Mouse (Mus musculus): ENCODE data around the gene Hoxc11.

The Hoxc11 gene

DNA sequence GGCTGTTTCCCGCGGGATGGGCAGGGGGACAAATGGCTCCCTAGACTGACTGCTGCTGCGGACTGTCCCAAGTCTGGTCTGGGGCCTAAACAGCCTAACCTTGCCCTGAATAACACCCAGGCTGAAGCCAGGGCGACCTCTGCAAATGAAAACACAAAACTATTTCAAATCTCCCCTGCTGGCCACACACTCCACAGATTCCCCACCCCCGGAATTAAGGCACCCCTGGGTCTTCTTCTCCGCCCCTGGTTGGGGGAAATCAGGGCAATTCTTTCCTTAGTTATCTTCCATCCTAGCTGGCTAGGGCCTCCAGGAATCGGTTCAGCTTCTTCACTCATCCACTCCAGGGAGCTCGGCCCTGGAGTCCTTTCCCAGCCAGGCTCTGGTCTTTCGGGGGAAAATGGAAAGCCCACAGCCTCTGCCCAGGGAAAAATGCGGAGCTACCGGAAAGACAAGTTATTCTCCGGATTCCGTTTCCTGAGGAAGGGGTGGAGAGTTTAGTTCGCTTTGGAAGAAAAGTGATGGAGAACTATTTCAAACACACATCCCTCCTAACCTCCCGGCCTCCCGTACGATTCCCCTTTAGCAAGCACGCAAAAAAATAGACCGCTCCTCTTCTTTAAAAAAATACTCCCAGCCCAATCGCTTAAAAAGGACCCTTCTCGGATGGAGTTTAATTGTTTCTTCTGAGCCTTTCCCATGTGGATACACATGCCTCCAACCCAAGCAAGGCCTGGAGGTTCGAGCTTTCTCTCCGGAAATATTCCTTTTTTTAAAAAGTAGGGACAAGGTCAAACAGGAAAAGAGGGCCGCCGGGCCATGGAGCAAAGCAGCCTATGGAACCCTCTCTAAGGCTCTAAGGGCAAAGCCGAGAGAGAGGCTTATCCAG is 11.0 kb downstream of the Hoxc11 start:
- DNase-seq (ENCODE audit: low read depth, low spot score): no peak

DNA sequence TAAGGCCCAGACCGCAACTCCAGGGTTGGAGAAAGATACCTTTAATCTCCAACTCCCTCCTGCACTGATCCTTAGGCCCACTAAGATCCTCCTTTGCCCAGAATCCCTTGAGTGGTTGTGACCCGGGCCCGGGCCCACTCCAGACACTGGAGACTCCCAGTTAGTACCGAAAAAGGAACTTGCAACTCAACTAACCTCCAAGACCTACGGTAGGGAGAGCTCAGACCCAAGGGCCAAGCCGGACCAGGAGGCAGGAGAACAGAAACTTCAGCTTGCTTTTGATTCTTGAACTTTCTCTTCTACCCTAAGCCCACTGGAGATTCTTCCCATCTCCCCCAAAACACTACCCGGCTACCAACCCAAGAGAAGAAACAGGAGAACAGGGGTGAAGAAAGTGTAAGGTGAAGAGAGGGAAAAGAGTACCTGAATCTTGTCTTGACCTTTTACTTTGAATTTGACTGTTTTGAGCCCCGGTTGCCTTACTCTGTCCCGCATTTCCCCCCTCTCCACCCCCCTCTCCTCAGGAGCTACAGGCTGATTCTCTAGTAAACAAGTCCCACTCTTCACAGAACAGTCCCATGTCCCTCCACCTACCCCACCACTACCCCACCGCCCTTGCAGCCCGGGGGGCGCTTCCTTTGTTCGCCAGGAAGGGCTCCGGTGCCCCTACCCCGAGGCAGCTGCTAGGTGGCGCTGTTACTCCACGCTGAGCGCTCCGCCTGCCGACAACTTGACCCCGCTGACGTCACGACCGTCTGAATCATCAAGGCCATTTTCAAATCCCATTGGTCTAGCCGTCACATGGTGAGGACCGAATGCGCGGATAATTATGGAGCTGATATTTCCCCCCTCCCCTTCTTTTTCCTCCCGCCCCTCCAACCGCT is 11.9 kb downstream of the Hoxc11 start:
- peak; percentile 91 for DNase-seq (ENCODE audit: low read depth, low spot score)

DNA sequence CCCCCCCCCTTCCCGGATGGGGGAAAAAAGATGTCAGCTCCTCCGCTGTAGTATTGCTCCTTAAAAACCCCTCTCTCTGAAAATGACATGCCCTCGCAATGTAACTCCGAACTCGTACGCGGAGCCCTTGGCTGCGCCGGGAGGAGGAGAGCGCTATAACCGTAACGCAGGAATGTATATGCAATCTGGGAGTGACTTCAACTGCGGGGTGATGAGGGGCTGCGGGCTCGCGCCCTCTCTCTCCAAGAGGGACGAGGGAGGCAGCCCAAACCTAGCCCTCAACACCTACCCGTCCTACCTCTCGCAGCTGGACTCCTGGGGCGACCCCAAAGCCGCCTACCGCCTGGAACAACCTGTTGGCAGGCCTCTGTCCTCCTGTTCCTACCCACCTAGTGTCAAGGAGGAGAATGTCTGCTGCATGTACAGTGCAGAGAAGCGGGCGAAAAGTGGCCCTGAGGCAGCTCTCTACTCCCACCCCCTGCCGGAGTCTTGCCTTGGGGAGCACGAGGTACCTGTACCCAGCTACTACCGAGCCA is 12.6 kb downstream of the Hoxc11 start, which contains the start of gene Hoxc10:
Gene Hoxc10, plus strand, starts transcription at position 21 of the 536 bp plus-strand sequence.
- DNase-seq (ENCODE audit: low read depth, low spot score): no peak

DNA sequence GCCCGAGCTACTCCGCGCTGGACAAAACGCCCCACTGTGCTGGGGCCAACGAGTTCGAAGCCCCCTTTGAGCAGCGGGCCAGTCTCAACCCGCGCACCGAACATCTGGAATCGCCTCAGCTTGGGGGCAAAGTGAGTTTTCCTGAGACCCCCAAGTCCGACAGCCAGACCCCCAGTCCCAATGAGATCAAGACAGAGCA is 13.0 kb downstream of the Hoxc11 start, which contains the start of gene Hoxc5:
Gene Hoxc5, plus strand, starts transcription at position 132 of the 199 bp plus-strand sequence.
- DNase-seq (ENCODE audit: low read depth, low spot score): no peak

DNA sequence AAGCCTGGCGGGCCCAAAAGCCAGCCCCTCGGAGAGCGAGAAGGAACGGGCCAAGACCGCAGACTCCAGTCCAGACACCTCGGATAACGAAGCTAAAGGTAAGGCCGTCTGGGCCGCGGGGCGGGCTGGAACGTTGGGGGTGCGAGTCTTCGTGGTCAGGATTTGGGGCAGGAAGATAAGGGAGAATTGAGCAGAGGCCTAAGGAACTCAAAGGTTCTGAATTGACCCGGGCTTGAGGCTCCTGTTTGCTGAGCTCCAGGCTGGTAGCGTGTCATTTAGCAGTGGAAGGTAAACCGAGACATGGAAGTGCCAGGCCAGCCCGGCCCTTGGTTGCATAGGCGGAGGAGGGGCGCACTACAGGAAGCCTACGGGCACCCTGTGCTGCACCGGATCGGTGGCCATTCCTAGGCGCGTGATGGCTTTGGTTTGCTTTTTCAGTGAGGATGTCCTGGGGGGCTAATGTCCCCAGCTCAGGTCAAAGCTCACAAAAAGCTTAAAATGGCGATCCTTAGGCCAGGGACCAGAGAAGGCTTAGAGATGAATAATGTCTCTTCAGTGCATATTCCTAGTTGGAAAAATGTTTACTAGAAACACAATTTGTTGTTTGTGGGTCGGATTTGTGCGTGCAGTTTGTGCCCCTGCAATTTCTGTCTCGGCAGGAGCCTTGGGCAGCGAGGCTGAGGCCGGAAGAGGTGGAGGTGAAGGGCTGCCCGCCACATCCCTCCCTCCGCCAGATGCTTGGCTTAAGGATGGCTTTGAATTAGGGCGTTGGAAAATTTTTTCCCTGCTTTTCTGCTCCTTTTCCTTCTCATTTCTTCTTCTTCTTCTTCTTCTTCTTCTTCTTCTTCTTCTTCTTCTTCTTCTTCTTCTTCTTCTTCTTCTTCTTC is 13.5 kb downstream of the Hoxc11 start:
- no peak for DNase-seq (ENCODE audit: low read depth, low spot score)

DNA sequence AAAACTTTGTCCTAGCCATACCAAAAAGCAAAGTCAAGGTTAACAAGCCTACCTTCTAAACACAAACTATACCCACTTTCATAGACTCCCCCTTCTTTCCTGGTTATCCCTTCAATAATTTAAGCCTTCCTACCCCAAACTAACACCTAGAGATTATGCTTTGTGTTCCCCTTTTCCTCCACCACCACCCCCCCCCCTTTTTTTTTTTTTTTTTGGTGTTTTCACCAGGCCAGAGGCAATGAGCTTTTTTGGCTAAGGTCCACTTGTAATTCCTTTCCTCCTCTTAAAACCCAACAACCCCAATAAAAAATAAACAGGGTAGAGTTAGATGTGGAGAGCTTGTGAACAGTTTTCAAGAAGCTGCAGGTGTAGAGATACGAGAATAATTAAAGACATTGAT is 15.1 kb downstream of the Hoxc11 start:
- no peak for DNase-seq (ENCODE audit: low read depth, low spot score)

DNA sequence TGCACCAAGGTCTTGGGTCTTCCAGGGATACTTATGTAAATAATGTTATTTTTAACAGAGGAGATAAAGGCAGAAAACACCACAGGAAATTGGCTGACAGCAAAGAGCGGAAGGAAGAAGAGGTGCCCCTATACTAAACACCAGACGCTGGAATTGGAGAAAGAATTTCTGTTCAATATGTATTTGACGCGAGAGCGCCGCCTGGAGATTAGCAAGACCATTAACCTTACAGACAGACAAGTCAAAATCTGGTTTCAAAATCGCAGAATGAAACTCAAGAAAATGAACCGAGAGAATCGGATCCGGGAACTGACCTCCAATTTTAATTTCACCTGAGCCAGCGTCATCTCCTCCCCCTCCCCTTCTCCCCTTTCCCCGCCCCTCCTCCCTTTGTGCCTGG is 16.5 kb downstream of the Hoxc11 start:
- DNase-seq (ENCODE audit: low read depth, low spot score): no peak

DNA sequence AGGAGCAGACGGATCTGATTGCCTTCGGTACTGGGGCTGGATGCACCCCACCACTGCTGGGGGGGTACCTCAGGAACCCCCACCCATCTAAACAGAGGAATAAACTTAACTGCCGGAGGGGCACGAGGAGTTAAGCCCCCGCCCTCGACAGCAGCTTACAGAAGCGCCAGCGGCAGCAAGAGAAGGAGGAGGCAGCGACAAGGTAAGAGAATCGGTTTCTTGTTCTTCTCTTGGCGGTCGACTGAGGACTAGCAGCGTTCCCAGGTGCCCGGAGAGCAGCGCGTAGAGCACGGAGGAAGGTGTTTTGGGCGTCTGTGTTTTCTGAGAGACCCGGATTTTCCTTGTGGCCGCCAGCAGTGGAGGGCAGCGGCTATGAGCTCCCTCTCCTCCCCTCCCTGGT is 18.0 kb downstream of the Hoxc11 start:
- no peak for DNase-seq (ENCODE audit: low read depth, low spot score)

DNA sequence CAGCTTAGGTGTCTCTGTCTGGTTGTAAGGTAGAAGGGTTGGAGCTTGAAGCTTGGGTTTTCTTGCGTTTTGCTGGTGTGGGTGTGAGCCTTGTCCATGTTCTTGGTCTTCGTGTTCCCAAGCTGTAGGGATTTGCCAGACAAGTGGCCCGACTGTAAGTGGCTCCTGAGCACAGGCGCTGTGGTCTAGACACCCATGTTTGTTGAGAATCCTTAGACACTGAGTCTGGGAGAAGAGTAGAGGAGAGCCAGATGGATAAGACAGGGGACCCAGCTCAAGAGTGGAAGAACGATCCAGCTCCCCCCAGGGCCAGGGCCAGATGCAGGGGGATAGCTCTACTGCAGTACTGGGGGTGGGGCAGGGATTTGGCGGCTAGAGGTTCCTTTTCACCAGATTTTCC is 18.5 kb downstream of the Hoxc11 start:
- DNase-seq (ENCODE audit: low read depth, low spot score): no peak

DNA sequence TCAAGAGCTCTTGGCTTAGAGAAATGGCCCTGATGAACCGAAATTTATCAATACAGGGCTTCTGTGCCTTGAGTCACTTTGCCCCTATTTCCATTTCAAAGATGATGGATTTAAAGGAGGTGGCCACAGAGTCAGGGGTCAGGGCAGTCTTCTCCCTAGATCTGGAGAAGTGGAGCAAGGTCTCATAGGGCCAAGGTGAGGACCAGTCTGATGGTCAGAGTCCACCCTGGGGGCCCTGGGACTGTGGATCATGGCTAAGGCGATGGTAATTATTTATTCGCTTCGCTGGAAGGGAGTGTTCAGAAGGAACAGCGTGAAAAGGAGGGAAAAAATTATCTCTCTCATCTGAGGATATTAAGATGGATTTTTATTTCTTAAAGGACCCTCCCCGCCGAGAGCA is 20.8 kb downstream of the Hoxc11 start:
- no peak for DNase-seq (ENCODE audit: low read depth, low spot score)

DNA sequence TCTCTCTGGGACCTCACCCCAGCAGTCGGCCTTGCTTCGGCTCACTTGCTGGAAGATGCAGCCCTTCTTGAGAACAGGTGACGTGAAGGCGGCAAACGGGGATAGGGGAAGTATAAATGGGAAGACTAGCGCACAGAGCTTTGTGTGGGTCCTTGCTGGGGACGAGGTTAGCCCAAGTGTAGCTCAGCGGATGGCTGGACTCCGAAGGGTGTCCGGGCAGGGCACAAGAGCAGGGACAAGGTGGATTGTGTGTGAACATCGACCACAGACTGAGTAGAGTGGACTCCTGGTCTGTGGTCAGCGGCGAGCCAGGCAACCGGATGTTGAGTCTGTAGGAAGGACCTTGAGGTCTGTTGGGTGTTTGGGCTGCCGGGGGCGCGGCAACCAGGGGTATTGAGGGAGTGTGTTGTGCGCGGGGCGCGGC is 21.5 kb downstream of the Hoxc11 start:
- no peak for DNase-seq (ENCODE audit: low read depth, low spot score)

DNA sequence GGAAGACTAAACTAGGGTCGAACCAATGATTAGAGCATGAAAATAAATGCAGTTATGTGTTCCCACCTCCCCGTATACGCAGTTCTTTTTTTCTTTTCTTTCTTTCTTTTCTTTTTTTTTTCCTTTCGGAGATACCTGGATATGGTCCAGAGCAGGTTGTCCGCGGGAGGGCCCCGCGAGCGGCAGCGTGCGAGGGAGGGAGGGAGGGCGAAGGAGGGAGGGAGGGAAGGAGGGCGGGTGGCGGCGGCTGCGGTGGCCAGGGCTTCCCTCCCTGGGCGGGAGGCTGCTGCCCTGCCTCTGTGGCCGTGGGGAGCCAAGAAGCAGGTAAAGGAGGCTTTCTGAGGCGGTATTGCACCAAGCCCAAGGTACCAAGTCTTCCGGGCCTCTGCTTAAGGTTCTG is 21.9 kb downstream of the Hoxc11 start, which contains the start of gene Hoxc9:
Gene Hoxc9, plus strand, starts transcription at position 269 of the 400 bp plus-strand sequence.
- no peak for DNase-seq (ENCODE audit: low read depth, low spot score)

DNA sequence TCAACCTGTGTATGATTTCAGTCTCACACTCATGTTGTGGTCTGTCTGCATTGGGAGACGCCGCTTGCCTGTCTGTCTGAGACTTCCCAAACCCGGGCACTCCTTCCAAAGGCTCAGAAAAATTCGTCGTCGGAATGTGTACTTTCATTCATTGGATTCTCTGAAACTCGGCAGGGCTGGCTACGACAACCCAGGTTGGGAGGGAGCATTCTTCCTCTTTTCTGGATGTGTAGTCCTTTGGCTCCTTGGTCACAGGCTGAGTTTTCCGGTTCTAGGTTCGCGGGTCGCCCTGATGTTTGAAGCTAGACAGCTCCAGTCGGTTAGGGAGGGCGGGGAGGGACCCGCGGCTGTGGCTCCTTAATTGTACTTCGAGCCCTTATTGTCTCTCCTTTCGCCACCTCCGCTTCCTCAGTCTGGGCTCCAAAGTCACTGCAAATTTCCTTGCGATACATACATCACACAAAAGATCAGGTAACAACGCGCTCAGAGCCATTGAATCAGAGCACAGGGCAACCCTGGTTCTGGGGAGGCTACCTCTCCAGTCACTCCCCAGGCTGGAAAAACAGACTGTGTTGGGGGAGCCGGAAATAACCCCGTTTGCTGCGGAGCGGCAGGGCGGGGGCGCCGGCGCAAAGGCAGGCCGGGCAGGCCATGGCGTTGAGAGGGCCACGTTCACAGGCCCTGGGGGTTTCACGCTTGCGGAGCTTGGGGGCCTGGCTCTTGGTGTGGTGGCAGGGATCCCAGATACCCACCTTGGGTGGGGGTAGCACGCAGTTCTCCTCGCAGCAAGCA is 22.6 kb downstream of the Hoxc11 start:
- DNase-seq (ENCODE audit: low read depth, low spot score): no peak

DNA sequence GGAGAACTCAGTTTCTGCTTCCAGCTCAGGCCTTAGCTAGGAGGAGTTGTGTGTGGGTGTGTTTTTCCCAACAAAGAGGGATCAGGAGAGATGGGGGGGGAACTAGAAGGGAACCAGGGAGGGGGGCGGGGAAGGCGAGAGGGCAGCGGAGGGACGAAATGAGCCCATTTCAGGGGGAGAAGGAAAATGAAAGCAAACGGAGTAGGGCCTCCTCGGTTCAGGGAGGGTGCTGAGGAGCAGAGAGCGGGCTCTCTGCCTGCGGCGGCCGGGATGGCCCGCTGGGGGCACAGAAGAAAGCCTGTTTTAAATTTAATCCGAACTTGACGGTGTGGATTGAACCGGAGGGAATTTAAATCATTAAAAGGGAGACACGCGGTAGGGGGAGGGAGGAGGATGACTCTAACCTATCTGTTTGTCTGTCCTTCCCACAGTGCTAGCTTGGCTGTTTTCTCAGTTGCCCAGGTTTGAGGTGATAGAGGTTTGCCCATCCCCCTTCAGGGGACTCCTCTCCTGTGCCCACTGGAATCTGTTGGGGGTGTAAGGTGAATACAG is 23.3 kb downstream of the Hoxc11 start:
- DNase-seq (ENCODE audit: low read depth, low spot score): no peak

DNA sequence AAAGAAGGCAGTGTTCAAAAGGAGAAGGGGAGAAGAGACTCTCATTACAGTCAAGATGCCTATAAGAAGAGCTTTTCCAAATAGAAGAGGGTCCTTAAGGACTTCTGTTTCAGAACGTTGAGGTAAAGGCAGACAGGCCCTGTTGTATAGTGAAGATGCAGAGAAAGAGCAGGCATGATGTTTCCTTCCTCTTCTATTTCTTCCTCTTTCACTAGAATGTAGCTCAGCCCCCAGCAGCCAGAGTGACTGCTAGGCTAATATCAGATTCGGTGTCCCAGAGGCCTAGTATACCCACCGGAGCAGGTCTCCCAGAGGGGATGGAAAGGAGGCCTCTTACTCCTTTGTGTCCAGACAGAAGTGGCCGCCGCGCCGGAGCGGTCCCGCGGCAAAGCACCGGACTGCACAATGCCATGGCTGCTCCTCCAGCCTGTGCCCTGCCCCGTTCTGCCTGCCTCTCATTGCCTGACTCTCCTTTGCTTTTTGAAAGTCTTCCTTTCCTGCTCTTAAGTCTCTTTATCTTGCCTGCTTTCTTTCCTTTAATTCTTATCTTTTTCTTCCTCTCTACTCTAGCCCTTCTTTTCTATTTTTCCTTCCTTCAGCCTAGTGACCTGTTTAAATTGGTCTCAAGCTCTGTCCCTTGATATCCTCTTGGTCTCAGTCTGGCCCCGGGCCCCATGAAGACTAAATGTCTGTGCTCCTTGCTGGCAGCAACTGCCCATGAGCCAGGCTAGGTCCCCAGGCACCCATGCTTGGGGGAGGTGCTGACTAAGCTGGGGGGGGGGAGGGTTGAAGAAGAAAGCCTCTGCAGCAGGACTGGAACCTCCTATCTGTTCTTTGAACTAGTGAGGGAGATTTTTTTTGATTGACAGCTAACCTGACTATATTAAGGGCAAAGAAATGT is 24.6 kb downstream of the Hoxc11 start:
- no peak for DNase-seq (ENCODE audit: low read depth, low spot score)

DNA sequence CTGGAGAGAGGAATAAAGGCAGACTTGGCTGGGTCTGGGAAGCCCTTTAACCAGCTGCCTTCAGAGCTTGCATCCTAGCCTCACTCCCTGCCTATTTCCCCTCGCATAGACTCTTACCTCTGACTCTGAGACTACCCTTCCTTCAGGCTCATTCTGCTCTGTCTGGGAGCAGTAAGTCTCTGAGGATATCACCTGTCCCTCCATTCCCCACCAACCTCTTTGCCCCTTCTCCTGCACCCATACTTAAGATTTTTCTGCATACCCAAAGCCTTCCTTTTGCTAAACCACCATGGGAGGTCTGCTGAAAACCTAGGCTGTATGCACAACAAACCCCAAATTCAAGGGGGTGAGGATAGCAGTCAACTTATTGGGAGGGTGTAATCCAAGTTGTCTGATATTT is 25.7 kb downstream of the Hoxc11 start:
- DNase-seq (ENCODE audit: low read depth, low spot score): no peak

DNA sequence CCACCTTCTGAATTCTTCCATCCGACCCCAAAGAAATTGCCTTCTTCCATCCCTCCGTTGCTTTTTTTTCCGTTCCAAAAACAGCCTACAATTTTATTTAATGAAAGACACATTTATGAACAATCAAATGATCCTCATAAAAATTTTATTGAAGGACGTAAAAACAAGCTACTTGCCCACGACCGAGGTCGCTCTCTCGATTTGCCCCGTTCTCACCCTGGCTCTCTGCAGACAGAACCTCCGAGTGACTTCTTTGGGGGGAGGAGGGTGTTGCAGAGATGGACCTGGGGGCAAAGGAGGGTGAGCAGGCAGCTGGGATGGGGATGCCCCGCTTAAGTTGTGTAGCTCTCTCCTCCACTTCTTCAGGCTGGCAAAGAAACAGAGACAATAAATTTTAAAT is 26.1 kb downstream of the Hoxc11 start:
- no peak for DNase-seq (ENCODE audit: low read depth, low spot score)

DNA sequence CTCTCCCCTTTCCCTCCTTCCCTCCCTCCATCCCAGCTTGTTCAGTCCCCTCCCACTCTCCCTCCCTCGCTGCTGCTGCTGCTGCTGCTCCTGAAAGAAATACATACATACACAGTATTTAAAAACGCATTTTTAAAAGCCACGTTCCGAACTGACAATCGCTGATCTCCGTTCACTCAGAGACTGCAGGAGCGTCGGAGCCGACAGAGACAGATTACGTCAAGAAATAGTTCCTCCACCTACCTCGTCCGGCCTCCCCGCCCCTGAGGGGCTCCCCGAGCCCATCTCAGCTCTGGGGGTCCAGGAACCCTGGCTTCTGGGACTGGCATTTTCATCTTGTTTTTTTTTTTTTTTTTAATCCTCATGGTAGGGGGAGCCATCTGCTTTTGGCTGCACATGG is 26.7 kb downstream of the Hoxc11 start:
- no peak for DNase-seq (ENCODE audit: low read depth, low spot score)
